Mouse (Mus musculus): ENCODE data around the gene Pi16. TPM values are rescaled to one million over a fixed set of nuclear protein-coding genes. Genes with fewer than 3 reads are reported as not detected.

The Pi16 gene
- polyA plus RNA-seq, 1 experiment from 2014 or later: 3.5 TPM

GRCm38 (mm10) chr17:29282216-29282952 lies 35.1 kb upstream of the Pi16 start:
- Histone ChIP-seq H3K4me1 (ENCODE audit: control insufficient read depth, insufficient read depth, low read length) (no peaks in the 10 kb centered on the region; the same call in 1 of the 2 replicates), H3K36me3 (ENCODE audit: control insufficient read depth, insufficient read depth) (peaks cover 20% of the 10 kb centered on the region), H3K9me3 (replicated peaks; ENCODE audit: control insufficient read depth, low read length) (no peaks in the 10 kb centered on the region), H3K4me2 (ENCODE audit: low read depth, low read length) (no peak overlapping the region), H3K27ac (ENCODE audit: low read length) (no peak overlapping the region), H3K9ac (ENCODE audit: low read length) (no peak overlapping the region), H3K27me3 (ENCODE audit: control insufficient read depth, insufficient read depth, low read length) (no peaks in the 10 kb centered on the region), H3K4me3 (ENCODE audit: low read length) (no peak overlapping the region)
- 73% methylated on average over 21 of the region's 21 CpGs for WGBS
- ATAC-seq (replicated peaks; ENCODE audit: extremely low read depth, insufficient read depth, low FRiP score): no peak

- H3K4me1 ChIP-seq (ENCODE audit: control insufficient read depth, insufficient read depth, low read length): no peaks in the 10 kb centered on the region
- WGBS: 91% methylated on average over 7 of the region's 7 CpGs
- H3K4me2 ChIP-seq (ENCODE audit: low read depth, low read length): no peak overlapping the region
- H3K27me3 ChIP-seq (ENCODE audit: control insufficient read depth, insufficient read depth, low read length): no peaks in the 10 kb centered on the region
- no peak for ATAC-seq (replicated peaks; ENCODE audit: extremely low read depth, insufficient read depth, low FRiP score)
- peaks cover 21% of the 10 kb centered on the region for H3K36me3 ChIP-seq (ENCODE audit: control insufficient read depth, insufficient read depth)
- no peak overlapping the region for H3K27ac ChIP-seq (ENCODE audit: low read length)
- no peak overlapping the region for H3K4me3 ChIP-seq (ENCODE audit: low read length)
- H3K9ac ChIP-seq (ENCODE audit: low read length): no peak overlapping the region
- H3K9me3 ChIP-seq (replicated peaks; ENCODE audit: control insufficient read depth, low read length): no peaks in the 10 kb centered on the region
Measured at GRCm38 (mm10) chr17:29291793-29292192, 25.7 kb upstream of the Pi16 start.

GRCm38 (mm10) chr17:29292996-29293395 lies 24.5 kb upstream of the Pi16 start:
- no peak for ATAC-seq (replicated peaks; ENCODE audit: extremely low read depth, insufficient read depth, low FRiP score)
- peaks cover 21% of the 10 kb centered on the region for H3K36me3 ChIP-seq (ENCODE audit: control insufficient read depth, insufficient read depth)
- WGBS: 79% methylated on average over 3 of the region's 3 CpGs

GRCm38 (mm10) chr17:29293807-29294605 lies 23.5 kb upstream of the Pi16 start:
- no peak for ATAC-seq (replicated peaks; ENCODE audit: extremely low read depth, insufficient read depth, low FRiP score)
- no peak overlapping the region for H3K27ac ChIP-seq (ENCODE audit: low read length)
- WGBS: 76% methylated on average over 9 of the region's 9 CpGs
- no peaks in the 10 kb centered on the region for H3K9me3 ChIP-seq (replicated peaks; ENCODE audit: control insufficient read depth, low read length)
- peaks cover 26% of the 10 kb centered on the region for H3K36me3 ChIP-seq (ENCODE audit: control insufficient read depth, insufficient read depth)
- no peaks in the 10 kb centered on the region for H3K4me1 ChIP-seq (ENCODE audit: control insufficient read depth, insufficient read depth, low read length)
- H3K27me3 ChIP-seq (ENCODE audit: control insufficient read depth, insufficient read depth, low read length): no peaks in the 10 kb centered on the region
- no peak overlapping the region for H3K4me3 ChIP-seq (ENCODE audit: low read length)
- no peak overlapping the region for H3K4me2 ChIP-seq (ENCODE audit: low read depth, low read length)
- H3K9ac ChIP-seq (ENCODE audit: low read length): no peak overlapping the region

More at GRCm38 (mm10) chr17:29292996-29293395, 24.5 kb upstream of the Pi16 start:
- Histone ChIP-seq H3K4me3 (ENCODE audit: low read length) (no peak overlapping the region), H3K9ac (ENCODE audit: low read length) (no peak overlapping the region), H3K4me1 (ENCODE audit: control insufficient read depth, insufficient read depth, low read length) (no peaks in the 10 kb centered on the region), H3K27ac (ENCODE audit: low read length) (no peak overlapping the region), H3K9me3 (replicated peaks; ENCODE audit: control insufficient read depth, low read length) (no peaks in the 10 kb centered on the region), H3K4me2 (ENCODE audit: low read depth, low read length) (no peak overlapping the region), H3K27me3 (ENCODE audit: control insufficient read depth, insufficient read depth, low read length) (no peaks in the 10 kb centered on the region)

GRCm38 (mm10) chr17:29295835-29296234 lies 21.6 kb upstream of the Pi16 start:
- ATAC-seq (replicated peaks; ENCODE audit: extremely low read depth, insufficient read depth, low FRiP score): no peak
- no peak overlapping the region for H3K9ac ChIP-seq (ENCODE audit: low read length)
- H3K27ac ChIP-seq (ENCODE audit: low read length): no peak overlapping the region
- H3K4me2 ChIP-seq (ENCODE audit: low read depth, low read length): no peak overlapping the region
- 80% methylated on average over 5 of the region's 5 CpGs for WGBS
- H3K36me3 ChIP-seq (ENCODE audit: control insufficient read depth, insufficient read depth): peaks cover 32% of the 10 kb centered on the region
- H3K27me3 ChIP-seq (ENCODE audit: control insufficient read depth, insufficient read depth, low read length): no peaks in the 10 kb centered on the region
- H3K4me3 ChIP-seq (ENCODE audit: low read length): no peak overlapping the region
- 0 out of 2 replicates have a peak, but pooled peaks cover 2% of the 10 kb centered on the region for H3K4me1 ChIP-seq (ENCODE audit: control insufficient read depth, insufficient read depth, low read length)
- no peaks in the 10 kb centered on the region for H3K9me3 ChIP-seq (replicated peaks; ENCODE audit: control insufficient read depth, low read length)

GRCm38 (mm10) chr17:29297321-29297720 lies 20.2 kb upstream of the Pi16 start:
- no peaks in the 10 kb centered on the region for H3K9me3 ChIP-seq (replicated peaks; ENCODE audit: control insufficient read depth, low read length)
- H3K27ac ChIP-seq (ENCODE audit: low read length): no peak overlapping the region
- no peak overlapping the region for H3K4me3 ChIP-seq (ENCODE audit: low read length)
- 58% methylated on average over 10 of the region's 10 CpGs for WGBS
- H3K9ac ChIP-seq (ENCODE audit: low read length): no peak overlapping the region
- no peaks in the 10 kb centered on the region for H3K27me3 ChIP-seq (ENCODE audit: control insufficient read depth, insufficient read depth, low read length)
- ATAC-seq (replicated peaks; ENCODE audit: extremely low read depth, insufficient read depth, low FRiP score): no peak
- no peak overlapping the region for H3K4me2 ChIP-seq (ENCODE audit: low read depth, low read length)
- 0 out of 2 replicates have a peak, but pooled peaks cover 2% of the 10 kb centered on the region for H3K4me1 ChIP-seq (ENCODE audit: control insufficient read depth, insufficient read depth, low read length)
- H3K36me3 ChIP-seq (ENCODE audit: control insufficient read depth, insufficient read depth): peaks cover 33% of the 10 kb centered on the region

GRCm38 (mm10) chr17:29297813-29298212 lies 19.7 kb upstream of the Pi16 start:
- no peak overlapping the region for H3K27ac ChIP-seq (ENCODE audit: low read length)
- no peaks in the 10 kb centered on the region for H3K27me3 ChIP-seq (ENCODE audit: control insufficient read depth, insufficient read depth, low read length)
- no peak overlapping the region for H3K9ac ChIP-seq (ENCODE audit: low read length)
- ATAC-seq (replicated peaks; ENCODE audit: extremely low read depth, insufficient read depth, low FRiP score): peak; percentile 45
- 78% methylated on average over 6 of the region's 6 CpGs for WGBS
- no peak overlapping the region for H3K4me2 ChIP-seq (ENCODE audit: low read depth, low read length)
- H3K4me1 ChIP-seq (ENCODE audit: control insufficient read depth, insufficient read depth, low read length): 0 out of 2 replicates have a peak, but pooled peaks cover 2% of the 10 kb centered on the region
- no peak overlapping the region for H3K4me3 ChIP-seq (ENCODE audit: low read length)
- H3K36me3 ChIP-seq (ENCODE audit: control insufficient read depth, insufficient read depth): peaks cover 33% of the 10 kb centered on the region
- no peaks in the 10 kb centered on the region for H3K9me3 ChIP-seq (replicated peaks; ENCODE audit: control insufficient read depth, low read length)

- Histone ChIP-seq H3K9ac (ENCODE audit: low read length) (no peak overlapping the region), H3K4me1 (ENCODE audit: control insufficient read depth, insufficient read depth, low read length) (0 out of 2 replicates have a peak, but pooled peaks cover 4% of the 10 kb centered on the region), H3K27ac (ENCODE audit: low read length) (no peak overlapping the region), H3K27me3 (ENCODE audit: control insufficient read depth, insufficient read depth, low read length) (no peaks in the 10 kb centered on the region), H3K36me3 (ENCODE audit: control insufficient read depth, insufficient read depth) (peaks cover 30% of the 10 kb centered on the region), H3K4me2 (ENCODE audit: low read depth, low read length) (no peak overlapping the region), H3K9me3 (replicated peaks; ENCODE audit: control insufficient read depth, low read length) (no peaks in the 10 kb centered on the region), H3K4me3 (ENCODE audit: low read length) (no peak overlapping the region)
- no peak for ATAC-seq (replicated peaks; ENCODE audit: extremely low read depth, insufficient read depth, low FRiP score)
- 89% methylated on average over 4 of the region's 4 CpGs for WGBS
Measured at GRCm38 (mm10) chr17:29299282-29299681, 18.2 kb upstream of the Pi16 start.

- Histone ChIP-seq H3K36me3 (ENCODE audit: control insufficient read depth, insufficient read depth) (peaks cover 20% of the 10 kb centered on the region), H3K9me3 (replicated peaks; ENCODE audit: control insufficient read depth, low read length) (no peaks in the 10 kb centered on the region), H3K27ac (ENCODE audit: low read length) (no peak overlapping the region), H3K4me2 (ENCODE audit: low read depth, low read length) (no peak overlapping the region), H3K4me1 (ENCODE audit: control insufficient read depth, insufficient read depth, low read length) (peaks cover 18% of the 10 kb centered on the region), H3K4me3 (ENCODE audit: low read length) (no peak overlapping the region), H3K27me3 (ENCODE audit: control insufficient read depth, insufficient read depth, low read length) (no peaks in the 10 kb centered on the region), H3K9ac (ENCODE audit: low read length) (no peak overlapping the region)
- WGBS: 85% methylated on average over 7 of the region's 7 CpGs
- ATAC-seq (replicated peaks; ENCODE audit: extremely low read depth, insufficient read depth, low FRiP score): no peak
Measured at GRCm38 (mm10) chr17:29300926-29301325, 16.6 kb upstream of the Pi16 start.

Data from heart, embryonic 16.5 days (tissue).